Mouse (Mus musculus): ENCODE data around the gene Hdac7. TPM values are rescaled to one million over a fixed set of nuclear protein-coding genes. Genes with fewer than 3 reads are reported as not detected.

Hdac7 gene
- polyA plus RNA-seq, 1 experiment from 2014 or later = 25.4 TPM

GRCm38 (mm10) chr15:97822545-97823228 is 21.6 kb downstream of the Hdac7 start:
- Histone ChIP-seq H3K4me1 (ENCODE audit: control insufficient read depth, insufficient read depth, low read length) (peaks cover 36% of the 10 kb centered on the region), H3K4me2 (ENCODE audit: low read depth, severe bottlenecking) (no peak overlapping the region), H3K9me3 (ENCODE audit: control insufficient read depth, low read length) (no peaks in the 10 kb centered on the region), H3K9ac (ENCODE audit: low read length) (no peak overlapping the region), H3K36me3 (ENCODE audit: control insufficient read depth, insufficient read depth, low read length) (no peaks in the 10 kb centered on the region; the same call in 1 of the 2 replicates), H3K27me3 (ENCODE audit: control insufficient read depth, insufficient read depth, low read length) (no peaks in the 10 kb centered on the region), H3K4me3 (ENCODE audit: low read depth, low read length) (no peak overlapping the region), H3K27ac (replicated peaks; ENCODE audit: low read depth, low read length) (no peak overlapping the region)
- DNase-seq (ENCODE audit: low spot score) = no peak
- ATAC-seq (ENCODE audit: insufficient number of reproducible peaks, low FRiP score, low TSS enrichment, low read depth) = no peak
- 53% methylated on average over 10 of the region's 12 CpGs for WGBS

GRCm38 (mm10) chr15:97821983-97822363 is 22.3 kb downstream of the Hdac7 start:
- WGBS = 66% methylated on average over 6 of the region's 6 CpGs
- no peaks in the 10 kb centered on the region for H3K9me3 ChIP-seq (ENCODE audit: control insufficient read depth, low read length)

GRCm38 (mm10) chr15:97821321-97821982 is 22.9 kb downstream of the Hdac7 start:
- Histone ChIP-seq H3K4me3 (ENCODE audit: low read depth, low read length) (no peak overlapping the region), H3K9me3 (ENCODE audit: control insufficient read depth, low read length) (no peaks in the 10 kb centered on the region), H3K36me3 (ENCODE audit: control insufficient read depth, insufficient read depth, low read length) (no peaks in the 10 kb centered on the region; the same call in 1 of the 2 replicates), H3K27me3 (ENCODE audit: control insufficient read depth, insufficient read depth, low read length) (no peaks in the 10 kb centered on the region), H3K4me2 (ENCODE audit: low read depth, severe bottlenecking) (no peak overlapping the region), H3K4me1 (ENCODE audit: control insufficient read depth, insufficient read depth, low read length) (peaks cover 33% of the 10 kb centered on the region), H3K27ac (replicated peaks; ENCODE audit: low read depth, low read length) (no peak overlapping the region; the same call in 1 of the 2 replicates), H3K9ac (ENCODE audit: low read length) (no peak overlapping the region)
- ATAC-seq (ENCODE audit: insufficient number of reproducible peaks, low FRiP score, low TSS enrichment, low read depth) = no peak
- no peak for DNase-seq (ENCODE audit: low spot score)
- 36% methylated on average over 10 of the region's 10 CpGs for WGBS

More at GRCm38 (mm10) chr15:97821983-97822363, 22.3 kb downstream of the Hdac7 start:
- peaks cover 36% of the 10 kb centered on the region for H3K4me1 ChIP-seq (ENCODE audit: control insufficient read depth, insufficient read depth, low read length)
- DNase-seq (ENCODE audit: low spot score) (no peak), ATAC-seq (ENCODE audit: insufficient number of reproducible peaks, low FRiP score, low TSS enrichment, low read depth) (no peak)
- H3K27me3 ChIP-seq (ENCODE audit: control insufficient read depth, insufficient read depth, low read length) = no peaks in the 10 kb centered on the region
- no peak overlapping the region for H3K27ac ChIP-seq (replicated peaks; ENCODE audit: low read depth, low read length)
- no peaks in the 10 kb centered on the region; the same call in 1 of the 2 replicates for H3K36me3 ChIP-seq (ENCODE audit: control insufficient read depth, insufficient read depth, low read length)
- H3K4me3 ChIP-seq (ENCODE audit: low read depth, low read length) = no peak overlapping the region
- no peak overlapping the region for H3K4me2 ChIP-seq (ENCODE audit: low read depth, severe bottlenecking)
- no peak overlapping the region for H3K9ac ChIP-seq (ENCODE audit: low read length)

GRCm38 (mm10) chr15:97819937-97820336 is 24.4 kb downstream of the Hdac7 start:
- H3K4me2 ChIP-seq (ENCODE audit: low read depth, severe bottlenecking) = no peak overlapping the region
- DNase-seq (ENCODE audit: low spot score) = no peak
- no peak overlapping the region for H3K27ac ChIP-seq (replicated peaks; ENCODE audit: low read depth, low read length)

GRCm38 (mm10) chr15:97816199-97816994 is 27.9 kb downstream of the Hdac7 start:
- no peaks in the 10 kb centered on the region for H3K9me3 ChIP-seq (ENCODE audit: control insufficient read depth, low read length)
- no peak overlapping the region for H3K4me3 ChIP-seq (ENCODE audit: low read depth, low read length)
- peaks cover 16% of the 10 kb centered on the region for H3K4me1 ChIP-seq (ENCODE audit: control insufficient read depth, insufficient read depth, low read length)
- H3K27me3 ChIP-seq (ENCODE audit: control insufficient read depth, insufficient read depth, low read length) = no peaks in the 10 kb centered on the region
- no peak overlapping the region for H3K9ac ChIP-seq (ENCODE audit: low read length)
- DNase-seq (ENCODE audit: low spot score) (no peak), ATAC-seq (ENCODE audit: insufficient number of reproducible peaks, low FRiP score, low TSS enrichment, low read depth) (no peak)
- WGBS = 93% methylated on average over 17 of the region's 17 CpGs
- H3K4me2 ChIP-seq (ENCODE audit: low read depth, severe bottlenecking) = no peak overlapping the region
- H3K27ac ChIP-seq (replicated peaks; ENCODE audit: low read depth, low read length) = no peak overlapping the region
- H3K36me3 ChIP-seq (ENCODE audit: control insufficient read depth, insufficient read depth, low read length) = peaks cover 2% of the 10 kb centered on the region; the same call in 1 of the 2 replicates

More at GRCm38 (mm10) chr15:97819937-97820336, 24.4 kb downstream of the Hdac7 start:
- H3K4me3 ChIP-seq (ENCODE audit: low read depth, low read length) = no peak overlapping the region
- H3K27me3 ChIP-seq (ENCODE audit: control insufficient read depth, insufficient read depth, low read length) = no peaks in the 10 kb centered on the region
- no peaks in the 10 kb centered on the region for H3K9me3 ChIP-seq (ENCODE audit: control insufficient read depth, low read length)
- H3K9ac ChIP-seq (ENCODE audit: low read length) = no peak overlapping the region
- H3K36me3 ChIP-seq (ENCODE audit: control insufficient read depth, insufficient read depth, low read length) = no peaks in the 10 kb centered on the region; the same call in 1 of the 2 replicates
- 74% methylated on average over 9 of the region's 9 CpGs for WGBS
- ATAC-seq (ENCODE audit: insufficient number of reproducible peaks, low FRiP score, low TSS enrichment, low read depth) = no peak
- H3K4me1 ChIP-seq (ENCODE audit: control insufficient read depth, insufficient read depth, low read length) = peaks cover 20% of the 10 kb centered on the region

- ATAC-seq (ENCODE audit: insufficient number of reproducible peaks, low FRiP score, low TSS enrichment, low read depth) (no peak), DNase-seq (ENCODE audit: low spot score) (no peak)
- WGBS = 88% methylated on average over 4 of the region's 4 CpGs
- H3K4me2 ChIP-seq (ENCODE audit: low read depth, severe bottlenecking) = no peak overlapping the region
- no peak overlapping the region for H3K9ac ChIP-seq (ENCODE audit: low read length)
- H3K9me3 ChIP-seq (ENCODE audit: control insufficient read depth, low read length) = no peaks in the 10 kb centered on the region
- H3K27ac ChIP-seq (replicated peaks; ENCODE audit: low read depth, low read length) = no peak overlapping the region
- no peaks in the 10 kb centered on the region for H3K27me3 ChIP-seq (ENCODE audit: control insufficient read depth, insufficient read depth, low read length)
- no peak overlapping the region for H3K4me3 ChIP-seq (ENCODE audit: low read depth, low read length)
- H3K36me3 ChIP-seq (ENCODE audit: control insufficient read depth, insufficient read depth, low read length) = peaks cover 2% of the 10 kb centered on the region; the same call in 1 of the 2 replicates
- peaks cover 10% of the 10 kb centered on the region for H3K4me1 ChIP-seq (ENCODE audit: control insufficient read depth, insufficient read depth, low read length)
These were observed 29.0 kb downstream of the Hdac7 start for GRCm38 (mm10) chr15:97815254-97815653.

- Histone ChIP-seq H3K27me3 (ENCODE audit: control insufficient read depth, insufficient read depth, low read length) (no peaks in the 10 kb centered on the region), H3K4me1 (ENCODE audit: control insufficient read depth, insufficient read depth, low read length) (peaks cover 10% of the 10 kb centered on the region), H3K36me3 (ENCODE audit: control insufficient read depth, insufficient read depth, low read length) (peaks cover 2% of the 10 kb centered on the region; the same call in 1 of the 2 replicates), H3K4me3 (ENCODE audit: low read depth, low read length) (no peak overlapping the region), H3K27ac (replicated peaks; ENCODE audit: low read depth, low read length) (no peak overlapping the region), H3K9ac (ENCODE audit: low read length) (no peak overlapping the region), H3K4me2 (ENCODE audit: low read depth, severe bottlenecking) (no peak overlapping the region), H3K9me3 (ENCODE audit: control insufficient read depth, low read length) (no peaks in the 10 kb centered on the region)
- 56% methylated on average over 5 of the region's 5 CpGs for WGBS
- DNase-seq (ENCODE audit: low spot score) (no peak), ATAC-seq (ENCODE audit: insufficient number of reproducible peaks, low FRiP score, low TSS enrichment, low read depth) (no peak)
These were observed 29.6 kb downstream of the Hdac7 start for GRCm38 (mm10) chr15:97814703-97815102.

Measured in limb, embryonic 11.5 days (tissue).